Mouse (Mus musculus) testis, adult 2 months (tissue): Measurements from ENCODE around the gene Myo1h.

Source experiments
- CTCF ChIP-seq: fragments of 200-500 bp; IDR thresholded peaks from 2 replicates; pipeline ENCODE4 v1.5.1; 2012; ENCODE audit warnings: low read depth, mild to moderate bottlenecking, inconsistent platforms, low read length, moderate library complexity; ENCODE audit not compliant: control insufficient read depth, insufficient read depth, insufficient replicate concordance
- POLR2A ChIP-seq: fragments of 200-500 bp; IDR thresholded peaks from 2 replicates; pipeline ENCODE4 v1.6.1; 2012; ENCODE audit warnings: low read depth, mild to moderate bottlenecking, inconsistent platforms, low read length, moderate library complexity; ENCODE audit not compliant: control insufficient read depth

DNA sequence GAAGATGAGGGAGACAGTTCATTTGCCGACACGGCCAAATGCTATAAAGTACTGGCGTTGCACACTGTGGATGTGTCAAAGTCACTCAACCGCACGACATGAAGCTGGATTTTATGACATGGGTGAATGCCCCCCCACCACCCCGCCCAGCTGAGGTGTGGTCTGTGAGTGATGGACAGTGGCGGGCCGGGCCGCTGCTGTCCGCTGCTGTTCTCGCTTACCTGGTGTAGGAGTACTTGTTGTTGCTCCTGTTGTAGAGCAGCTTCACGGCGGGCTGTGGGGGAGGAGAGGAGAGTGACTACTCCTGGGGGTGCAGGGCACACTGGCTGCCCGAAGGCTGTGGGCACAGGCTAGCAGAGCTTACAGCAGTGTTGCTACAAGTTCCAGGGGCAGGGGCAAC is 79.2 kb downstream of the Myo1h start:
- TF ChIP-seq POLR2A: no peak
- TF ChIP-seq CTCF: no peak
